ENCODE assay signal across 12 mouse cellular contexts in genomic region chr9:117599341-117599740, GRCm38 (mm10). TPM values are rescaled to one million over a fixed set of nuclear protein-coding genes. Genes with fewer than 3 reads are reported as not detected.
A peak's percentile ranks its signal among the peaks of the same experiment; 100 is the strongest.
DNase-seq lines count a peak whose midpoint lies in the region.
"Had no signal": no experiment of that assay in that cellular context is flagged by ENCODE, and none has a peak within 500 bp of the region (broad histone marks: within the 10 kb centered on the region; RNA-seq: fewer than 3 reads in every experiment).

No protein-coding gene starts in this region.

- DNase-seq in cerebellum, adult 11-12 months: peak; percentile 34
- DNase-seq in cerebellum, adult 8-10 months: peak; percentile 24
- DNase-seq in cerebellum, postnatal 14 days: peak; percentile 21 to 48
- DNase-seq in testis, postnatal 10 days (ENCODE audit: low spot score): no peak
- DNase-seq in heart, postnatal 4 days: no peak
- DNase-seq in gastrocnemius, postnatal 4 days (ENCODE audit: low spot score in 2 of 2): no peak
- DNase-seq: adrenal gland, adult 8-10 months; adrenal gland, postnatal 36 days; forebrain, postnatal 0 days; gastrocnemius, postnatal 14 days; kidney, adult 8-10 months had no signal

RNA-seq across cellular contexts. Expression of gene Rbms3, which starts 30.4 kb away (rescaled TPM):
- total RNA-seq in heart, postnatal 4 days (2021): 10 to 100 TPM; 34.4 to 37.0 TPM
- 10 to 100 TPM; 66.4 to 73.5 TPM for total RNA-seq in gastrocnemius, postnatal 4 days (2021)
- total RNA-seq: granulocyte monocyte progenitor cell, adult 5-6 weeks had no signal

Comparison
In these comparisons a context has a peak if more than half of its experiments do, and no peak if none do; other contexts are left out.
1. DNase-seq: peak in cerebellum, adult 11-12 months (single experiment), cerebellum, adult 8-10 months (single experiment) and cerebellum, postnatal 14 days (2 of 2); none in testis, postnatal 10 days (single experiment), heart, postnatal 4 days (single experiment) and gastrocnemius, postnatal 4 days (0 of 2).